Mouse (Mus musculus): Measurements from ENCODE around the gene Hsd17b2.

The Hsd17b2 gene

GRCm38 (mm10) chr8:117776075-117776474 is 74.4 kb downstream of the Hsd17b2 start:
- DNase-seq: no peak

GRCm38 (mm10) chr8:117778531-117779322 is 77.0 kb downstream of the Hsd17b2 start:
- DNase-seq: no peak

DNA sequence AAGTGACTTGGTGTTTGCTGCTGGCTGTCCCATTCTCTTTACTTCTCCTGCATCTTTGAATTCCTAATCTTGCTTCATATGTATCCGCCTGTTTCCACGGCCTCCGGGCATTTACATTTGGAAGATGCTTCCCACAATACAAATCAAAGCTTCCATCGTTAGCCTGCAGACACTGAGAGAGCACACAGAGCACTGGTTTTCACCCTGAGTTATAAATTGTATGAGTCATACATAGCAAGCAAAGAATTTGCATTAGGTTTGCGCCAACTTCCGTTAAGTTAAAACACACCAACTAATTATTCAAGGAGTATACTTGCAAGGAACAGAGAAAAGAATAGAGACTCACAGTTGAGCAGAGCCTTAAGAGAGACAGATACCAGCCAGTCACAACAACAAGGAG is 77.6 kb downstream of the Hsd17b2 start:
- no peak for DNase-seq

DNA sequence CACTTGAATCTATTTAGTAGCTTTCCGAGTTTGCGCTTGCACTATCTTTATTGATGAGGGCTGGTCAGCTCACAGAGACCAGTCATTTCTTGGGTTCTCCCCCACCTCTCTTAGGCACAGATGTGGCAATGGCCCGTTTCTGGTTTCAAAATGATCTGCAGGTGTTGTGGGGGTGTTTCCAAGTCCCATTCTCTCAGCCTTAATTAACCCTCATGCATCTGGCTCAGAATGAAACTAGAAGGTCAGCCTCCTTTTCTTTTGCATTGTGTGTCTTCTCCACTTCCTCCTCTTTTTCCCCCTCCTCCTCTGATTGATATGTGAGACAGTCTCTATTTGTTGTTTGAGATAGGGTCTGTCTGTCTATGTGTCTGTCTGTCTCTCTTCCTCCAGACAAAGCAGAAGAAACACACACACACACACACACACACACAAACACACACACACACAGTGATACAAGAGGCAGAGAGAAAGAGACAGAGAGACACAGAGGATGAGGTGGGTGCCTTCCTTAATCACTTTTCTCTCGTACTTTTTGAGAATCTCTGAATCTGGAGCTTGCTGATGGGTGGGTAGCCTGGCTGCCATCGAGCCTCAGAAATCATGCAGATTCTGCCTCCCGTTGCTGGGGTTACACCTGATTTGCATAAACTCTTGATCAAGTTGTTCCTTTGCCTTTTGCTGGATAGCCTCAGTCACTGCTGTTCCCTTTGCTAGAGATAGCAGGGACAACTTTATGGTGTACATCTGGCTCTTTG is 79.8 kb downstream of the Hsd17b2 start:
- no peak for DNase-seq

DNA sequence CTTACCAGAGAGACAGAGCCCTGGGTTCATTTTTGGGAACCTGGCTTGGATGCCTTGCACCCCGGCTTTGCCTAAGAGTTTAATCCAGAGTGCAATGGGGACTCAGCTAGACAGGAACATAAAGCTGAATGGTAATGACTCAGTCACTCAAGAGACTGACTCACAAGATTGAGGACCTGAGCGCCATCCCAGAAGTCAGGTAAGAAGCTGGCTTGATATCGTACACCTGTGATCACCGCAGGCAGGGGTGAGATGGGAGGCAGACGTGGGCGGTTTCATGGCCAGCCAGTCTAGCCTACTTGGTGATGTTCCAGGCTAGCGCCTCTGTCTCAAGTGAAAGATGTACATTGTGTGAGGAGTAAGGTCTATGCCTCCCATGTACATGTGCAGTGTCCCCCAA is 81.3 kb downstream of the Hsd17b2 start:
- DNase-seq: no peak

DNA sequence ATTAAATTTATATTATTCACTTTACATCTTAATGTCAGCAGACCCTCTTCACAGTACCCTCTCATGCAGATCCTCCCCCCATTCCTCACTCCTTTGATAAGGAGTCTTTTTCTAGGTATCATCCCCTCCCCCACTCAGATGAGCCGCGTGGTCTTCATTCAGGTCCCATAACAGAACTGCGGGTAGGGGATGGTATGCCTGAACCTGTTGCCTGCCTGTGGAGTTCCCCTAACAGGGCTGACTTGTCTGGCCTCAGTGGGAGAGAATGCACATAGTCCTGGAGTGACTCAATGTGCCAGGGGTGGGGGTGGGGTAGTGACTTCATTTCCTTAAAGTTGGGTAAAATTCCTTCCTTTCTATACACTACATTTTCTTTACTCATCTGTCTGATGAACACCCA is 84.7 kb downstream of the Hsd17b2 start:
- no peak for DNase-seq

DNA sequence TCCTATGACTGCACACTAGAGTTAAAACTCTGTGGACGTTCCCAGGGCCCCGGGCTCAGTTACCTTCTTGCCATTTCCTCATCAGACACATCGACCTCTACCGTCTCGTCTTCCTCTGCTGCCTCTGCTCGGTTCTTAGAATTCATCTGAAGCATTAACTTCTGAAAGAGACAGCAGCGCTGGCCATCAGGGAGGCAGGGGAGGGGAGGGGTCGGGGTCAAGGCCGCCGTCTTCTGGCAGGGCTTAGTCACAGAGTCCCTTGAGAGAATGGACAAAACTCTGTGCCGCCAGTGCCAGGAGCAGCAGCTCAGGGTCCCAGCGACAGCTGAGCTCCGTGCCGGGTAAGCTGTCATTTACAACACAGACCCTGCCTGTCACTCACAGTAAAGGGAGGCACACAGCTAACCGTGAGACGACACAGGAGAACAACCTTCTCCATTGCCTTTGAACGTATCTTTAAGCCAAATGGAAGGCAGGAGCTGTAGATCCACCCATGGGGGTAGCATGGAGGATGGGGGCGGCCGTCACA is 91.0 kb downstream of the Hsd17b2 start:
- DNase-seq: no peak

DNA sequence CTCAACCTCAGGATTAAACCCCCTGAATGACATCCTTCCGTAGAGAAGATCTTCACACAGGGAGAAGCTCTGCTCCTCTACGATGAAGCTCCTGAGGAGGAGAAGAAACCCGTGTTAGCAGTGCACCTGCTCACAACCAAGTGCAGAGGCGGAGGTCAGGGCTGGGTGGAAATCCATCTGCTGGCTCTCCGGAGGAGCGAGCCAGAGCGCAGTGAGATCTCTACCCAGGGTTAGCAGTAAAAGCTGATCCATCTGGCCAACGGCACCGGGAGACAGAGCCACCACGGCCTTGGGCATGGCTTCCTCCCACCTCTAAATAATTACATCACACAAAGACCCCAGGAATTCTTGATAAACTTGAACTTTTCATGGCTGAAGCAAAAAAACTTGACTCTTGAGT is 92.9 kb downstream of the Hsd17b2 start:
- DNase-seq: peak; percentile 74

- DNase-seq: no peak
Observed at GRCm38 (mm10) chr8:117796464-117796863, 94.8 kb downstream of the Hsd17b2 start.

GRCm38 (mm10) chr8:117798066-117798465 is 96.4 kb downstream of the Hsd17b2 start:
- DNase-seq: no peak

DNA sequence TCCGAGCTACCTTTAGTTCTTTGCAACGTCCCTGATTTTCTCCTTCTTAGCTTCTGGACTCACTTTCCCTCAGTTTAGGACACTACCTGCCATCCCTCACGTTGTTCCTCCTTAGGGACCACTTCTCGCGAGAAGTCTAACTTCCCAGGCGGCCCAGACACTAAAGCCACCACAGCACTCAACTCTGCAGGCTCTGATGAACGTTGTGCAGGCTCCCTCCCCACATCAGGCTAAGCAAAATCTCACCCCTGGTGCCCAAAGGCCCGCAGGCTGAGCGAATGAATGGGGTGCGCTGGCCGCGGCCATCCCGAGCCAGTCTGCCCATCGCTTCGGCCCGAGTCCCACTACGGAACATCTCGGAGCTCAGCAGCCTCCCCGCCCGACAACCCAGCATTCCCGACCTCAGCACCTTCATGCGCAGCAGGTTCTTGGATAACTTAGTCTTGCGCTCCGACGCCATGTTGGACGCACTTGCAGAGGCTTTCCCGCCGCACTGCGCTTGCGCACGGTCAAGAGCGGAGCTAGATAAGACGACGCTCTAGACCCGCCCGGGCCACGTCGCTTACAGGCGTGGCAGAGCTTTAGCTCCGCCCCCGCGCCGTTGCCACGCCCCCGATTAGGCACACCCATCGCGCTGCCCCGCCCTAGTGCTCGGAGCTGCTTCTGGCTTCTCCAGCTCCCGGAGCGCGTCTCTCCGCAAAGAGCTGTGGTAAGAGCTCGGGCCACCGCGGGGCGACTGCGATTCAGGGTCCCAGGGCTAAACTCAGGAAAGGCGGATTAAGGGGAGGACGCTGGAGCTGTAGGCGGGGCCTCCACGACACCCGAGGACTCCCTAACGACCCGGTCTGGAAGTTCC is 100.0 kb downstream of the Hsd17b2 start, which contains the start of gene Mphosph6:
Gene Mphosph6 (minus strand): TSS at position 501 of the 856 bp plus-strand sequence.
- peak; percentile 96 for DNase-seq

DNA sequence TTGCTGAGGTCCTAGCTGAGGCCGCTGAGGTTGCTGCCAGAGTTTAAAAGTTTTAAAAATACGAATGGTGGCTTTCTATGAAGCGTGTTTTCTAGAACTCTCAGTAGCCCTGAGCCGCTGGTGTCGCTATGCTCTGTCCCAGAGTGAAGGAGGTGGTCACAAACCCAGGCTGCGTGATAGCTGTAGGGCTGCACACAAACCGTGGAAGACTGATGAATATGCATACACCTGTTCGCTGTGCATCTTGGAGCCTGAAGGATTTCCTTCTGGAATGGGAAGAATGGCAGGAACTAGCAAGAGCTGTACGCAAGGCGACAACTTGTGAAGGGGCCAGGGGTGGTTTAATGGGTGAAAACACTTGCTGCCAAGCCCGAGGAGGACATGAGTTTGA is 100.6 kb downstream of the Hsd17b2 start:
- DNase-seq: no peak

DNA sequence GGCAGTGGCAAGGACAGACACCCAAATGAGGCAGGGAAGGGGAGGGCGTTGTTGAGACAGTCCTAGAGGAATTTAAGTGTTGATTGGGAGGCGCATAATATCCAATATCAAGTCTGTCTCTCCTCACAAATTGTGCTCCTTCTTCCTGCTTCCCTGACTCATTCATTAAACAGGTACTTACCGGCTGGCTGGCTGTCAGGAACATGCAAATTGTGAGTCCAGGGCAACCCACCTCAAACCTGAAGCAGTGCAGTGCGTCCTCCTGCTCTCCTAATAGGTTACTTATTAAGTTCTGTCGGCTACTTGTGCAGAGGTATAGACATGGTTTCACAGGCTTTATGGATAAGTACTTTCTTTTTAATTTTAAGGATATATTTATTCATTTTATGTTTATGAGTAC is 103.7 kb downstream of the Hsd17b2 start:
- DNase-seq: no peak
